Comparison of ENCODE assay signal across 8 mouse cellular contexts in the genomic region with DNA sequence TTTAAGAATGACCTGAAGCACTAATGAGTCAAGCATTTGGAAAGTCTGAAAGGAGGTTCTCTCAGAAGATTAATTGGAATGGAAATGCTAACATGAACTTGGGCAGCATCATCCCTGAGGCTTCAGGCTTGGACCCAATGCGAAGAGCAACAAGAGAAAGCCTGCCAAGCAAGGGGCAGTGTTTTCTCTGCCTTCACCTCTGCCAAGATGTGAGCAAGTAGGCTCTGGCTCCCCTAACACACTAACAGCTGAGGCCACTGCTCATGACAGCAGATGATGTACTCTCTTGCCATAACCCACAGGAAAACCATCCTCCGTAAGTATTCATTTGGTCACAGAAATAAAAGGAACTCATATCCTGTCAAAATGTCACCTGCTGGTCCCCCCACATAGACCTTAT.
"Had no signal": no experiment of that assay in that cellular context is flagged by ENCODE, and none has a peak within 500 bp of the region (broad histone marks: within the 10 kb centered on the region; RNA-seq: fewer than 3 reads in every experiment).

No protein-coding gene starts in this region.

- DNase-seq: liver, postnatal 0 days; lung, adult 2 months; lung, postnatal 14 days; lung, postnatal 36 days; right cerebral cortex, postnatal 14 days; thymus, adult 2 months; thymus, postnatal 25 days; thymus, postnatal 4 days had no signal
